Mouse (Mus musculus) kidney, embryonic 14.5 days (tissue): ENCODE data around the gene Mrpl4. TPM values are rescaled to one million over a fixed set of nuclear protein-coding genes. Genes with fewer than 3 reads are reported as not detected.
"Not testable (repeated sequence)": the region's sequence is repeated elsewhere in the genome, so short reads cannot be mapped to it uniquely, and the experiment has no call there.

Experiments used
- ATAC-seq: fragments of 200-750 bp; cut with Nextera tagmentation; 2 replicates; pipeline ENCODE4 v1.8.0; 2017; ENCODE audit warnings: moderate number of reproducible peaks, mild to moderate bottlenecking, moderate TSS enrichment, moderate library complexity; ENCODE audit not compliant: low FRiP score, low TSS enrichment
- H3K27ac ChIP-seq: fragments of 300-500 bp; sonication (generic); 2 replicates; pipeline ENCODE4 v1.5.1; 2014; ENCODE audit warnings: low read depth, mild to moderate bottlenecking, low read length, moderate library complexity, mixed read lengths
- H3K27me3 ChIP-seq: fragments of 300-500 bp; sonication (generic); 2 replicates; pipeline ENCODE4 v1.6.1; 2014; ENCODE audit warnings: mild to moderate bottlenecking, low read length; ENCODE audit not compliant: control insufficient read depth, insufficient read depth
- H3K36me3 ChIP-seq: fragments of 300-500 bp; sonication (generic); 2 replicates; pipeline ENCODE4 v1.6.1; 2014; ENCODE audit warnings: low read length, mixed read lengths; ENCODE audit not compliant: control insufficient read depth, insufficient read depth
- H3K4me1 ChIP-seq: fragments of 300-500 bp; sonication (generic); 2 replicates; pipeline ENCODE4 v1.6.1; 2014; ENCODE audit warnings: low read length, mixed read lengths; ENCODE audit not compliant: control insufficient read depth, insufficient read depth
- H3K4me2 ChIP-seq: fragments of 300-500 bp; sonication (generic); replicated peaks from 2 replicates; pipeline ENCODE4 v1.6.1; 2014; ENCODE audit warnings: low read depth, mild to moderate bottlenecking, low read length
- H3K4me3 ChIP-seq: fragments of 300-500 bp; sonication (generic); 2 replicates; pipeline ENCODE4 v1.5.1; 2014; ENCODE audit warnings: mild to moderate bottlenecking, low read length
- H3K9ac ChIP-seq: fragments of 300-500 bp; sonication (generic); 2 replicates; pipeline ENCODE4 v1.6.1; 2014; ENCODE audit warnings: low read depth, mild to moderate bottlenecking, low read length, moderate library complexity
- H3K9me3 ChIP-seq: fragments of 300-500 bp; sonication (generic); 2 replicates; pipeline ENCODE4 v1.6.1; 2016; ENCODE audit warnings: low read length; ENCODE audit not compliant: control insufficient read depth
- WGBS: fragments of 180-500 bp; shearing (Covaris S2); extraction: QIAGEN DNeasy Blood & Tissue Kit; methylation state at CpG from one replicate; pipeline ENCODE4 v1.1.7; 2014; 5-methylcytosine and 5-hydroxymethylcytosine counted together
- polyA plus RNA-seq: library from polyadenylated mRNA; unstranded; fragments of >200 nt; fragmentation: Nextera tagmentation; extraction: Ambion mirVana; gene quantifications from 2 replicates; pipeline ENCODE4 v1.2.1, GENCODE M21; 2014

Mrpl4 gene
- polyA plus RNA-seq, 1 experiment from 2014 or later, result 145 TPM

- 59% methylated on average over 5 of the region's 5 CpGs for WGBS
- 0 out of 2 replicates have a peak, but pooled peaks have one; percentile 21 for ATAC-seq
Observed at GRCm38 (mm10) chr9:20993165-20993898, 9.2 kb upstream of the Mrpl4 start.

DNA sequence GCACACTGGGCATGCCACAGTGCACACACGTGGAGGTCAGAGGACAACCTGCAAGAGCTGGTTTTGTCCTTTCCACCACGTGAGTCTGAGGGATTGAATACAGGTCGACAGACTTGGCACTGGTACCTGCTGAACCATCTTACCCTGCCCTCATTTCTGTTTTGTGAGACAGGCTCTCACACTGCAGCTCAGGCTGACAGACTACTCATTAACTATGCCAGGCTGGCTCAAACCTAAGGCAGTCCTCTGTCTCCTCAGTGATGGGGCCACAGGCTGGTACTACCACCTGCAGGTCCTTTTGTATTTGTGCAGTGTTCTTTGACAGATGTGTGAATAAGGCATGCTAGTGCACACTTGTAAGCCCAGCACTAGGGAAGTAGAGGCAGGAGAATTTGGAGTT is 7.5 kb upstream of the Mrpl4 start:
- Histone ChIP-seq H3K36me3 (no peaks in the 10 kb centered on the region), H3K4me1 (0 out of 2 replicates have a peak, but pooled peaks cover 6% of the 10 kb centered on the region), H3K9ac (no peak overlapping the region), H3K27ac (no peak overlapping the region), H3K4me3 (no peak overlapping the region), H3K9me3 (no peaks in the 10 kb centered on the region), H3K27me3 (no peaks in the 10 kb centered on the region), H3K4me2 (no peak overlapping the region)
- ATAC-seq, result no peak
- WGBS, result 66% methylated on average over 3 of the region's 3 CpGs

More at GRCm38 (mm10) chr9:20993165-20993898, 9.2 kb upstream of the Mrpl4 start:
- Histone ChIP-seq H3K27ac (no peak overlapping the region), H3K4me3 (no peak overlapping the region), H3K27me3 (no peaks in the 10 kb centered on the region; the same call in 1 of the 2 replicates), H3K9me3 (no peaks in the 10 kb centered on the region), H3K9ac (no peak overlapping the region; the same call in 1 of the 2 replicates), H3K4me1 (0 out of 2 replicates have a peak, but pooled peaks cover 6% of the 10 kb centered on the region), H3K36me3 (no peaks in the 10 kb centered on the region), H3K4me2 (no peak overlapping the region)

- H3K27me3 ChIP-seq, result no peaks in the 10 kb centered on the region
- no peak overlapping the region for H3K4me2 ChIP-seq
- no peak overlapping the region for H3K9ac ChIP-seq
- H3K4me3 ChIP-seq, result no peak overlapping the region
- ATAC-seq, result no peak
- no peak overlapping the region for H3K27ac ChIP-seq
- H3K9me3 ChIP-seq, result no peaks in the 10 kb centered on the region
- WGBS, result 89% methylated on average over 8 of the region's 8 CpGs
- H3K4me1 ChIP-seq, result no peaks in the 10 kb centered on the region
- no peaks in the 10 kb centered on the region for H3K36me3 ChIP-seq
Observed at GRCm38 (mm10) chr9:20997065-20997464, 5.5 kb upstream of the Mrpl4 start.

DNA sequence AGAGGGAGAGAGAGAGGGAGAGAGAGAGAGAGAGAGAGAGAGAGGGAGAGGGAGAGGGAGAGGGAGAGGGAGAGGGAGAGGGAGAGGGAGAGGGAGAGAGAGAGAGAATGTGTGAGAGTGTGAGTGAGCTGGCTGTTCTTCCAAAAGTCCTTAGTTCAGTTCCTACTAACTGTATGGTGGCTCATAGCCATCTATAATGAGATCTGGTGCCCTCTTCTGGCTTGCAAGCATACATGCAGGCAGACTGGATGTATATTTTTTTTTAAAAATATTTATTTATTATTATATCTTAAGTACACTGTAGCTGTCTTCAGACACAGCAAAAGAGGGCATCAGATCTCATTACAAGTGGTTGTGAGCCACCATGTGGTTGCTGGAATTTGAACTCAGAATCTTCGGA is 4.2 kb upstream of the Mrpl4 start:
- H3K9me3 ChIP-seq, H3K36me3 ChIP-seq, H3K27me3 ChIP-seq, ATAC-seq, H3K4me3 ChIP-seq, H3K4me2 ChIP-seq, H3K9ac ChIP-seq, H3K4me1 ChIP-seq, H3K27ac ChIP-seq: not testable (repeated sequence)
- WGBS, result 71% methylated on average over 1 of the region's 1 CpGs

- ATAC-seq, result no peak
- Histone ChIP-seq H3K4me1 (no peaks in the 10 kb centered on the region), H3K4me3 (no peak overlapping the region), H3K4me2 (no peak overlapping the region), H3K9ac (no peak overlapping the region), H3K27ac (no peak overlapping the region), H3K36me3 (peaks cover 8% of the 10 kb centered on the region; the same call in 1 of the 2 replicates), H3K9me3 (no peaks in the 10 kb centered on the region), H3K27me3 (no peaks in the 10 kb centered on the region)
Observed at GRCm38 (mm10) chr9:21000811-21001210, 1.7 kb upstream of the Mrpl4 start.

- Histone ChIP-seq H3K27ac (no peak overlapping the region), H3K4me2 (no peak overlapping the region; the same call in 1 of the 2 replicates), H3K4me3 (no peak overlapping the region), H3K27me3 (no peaks in the 10 kb centered on the region), H3K4me1 (no peaks in the 10 kb centered on the region), H3K9ac (no peak overlapping the region), H3K36me3 (peaks cover 16% of the 10 kb centered on the region; the same call in 1 of the 2 replicates), H3K9me3 (no peaks in the 10 kb centered on the region)
- 53% methylated on average over 6 of the region's 6 CpGs for WGBS
- no peak for ATAC-seq
Observed at GRCm38 (mm10) chr9:21001651-21002200, 812 bp upstream of the Mrpl4 start.

- WGBS, result 12% methylated on average over 7 of the region's 7 CpGs
- peak; percentile 24; the same call in 1 of the 2 replicates for ATAC-seq
- H3K27ac ChIP-seq, result peak overlapping the region; percentile 56; the same call in 1 of the 2 replicates
Observed at GRCm38 (mm10) chr9:21002270-21002626, 290 bp upstream of the Mrpl4 start.

GRCm38 (mm10) chr9:21007313-21007952 is 4.9 kb downstream of the Mrpl4 start:
- no peak for ATAC-seq
- H3K4me3 ChIP-seq, result no peak overlapping the region
- WGBS, result 92% methylated on average over 10 of the region's 10 CpGs
- no peak overlapping the region for H3K9ac ChIP-seq
- no peaks in the 10 kb centered on the region for H3K27me3 ChIP-seq
- H3K4me2 ChIP-seq, result no peak overlapping the region
- H3K36me3 ChIP-seq, result peaks cover 37% of the 10 kb centered on the region
- H3K9me3 ChIP-seq, result no peaks in the 10 kb centered on the region
- no peak overlapping the region for H3K27ac ChIP-seq
- no peaks in the 10 kb centered on the region for H3K4me1 ChIP-seq

More at GRCm38 (mm10) chr9:21002270-21002626, 290 bp upstream of the Mrpl4 start:
- H3K4me3 ChIP-seq, result peak overlapping the region; percentile 86
- H3K9ac ChIP-seq, result peak overlapping the region; percentile 80
- H3K9me3 ChIP-seq, result no peaks in the 10 kb centered on the region
- no peaks in the 10 kb centered on the region for H3K27me3 ChIP-seq
- H3K4me1 ChIP-seq, result no peaks in the 10 kb centered on the region
- H3K4me2 ChIP-seq, result peak overlapping the region; percentile 84
- H3K36me3 ChIP-seq, result peaks cover 19% of the 10 kb centered on the region

- 81% methylated on average over 7 of the region's 7 CpGs for WGBS
- Histone ChIP-seq H3K4me1 (no peaks in the 10 kb centered on the region), H3K27ac (no peak overlapping the region), H3K9me3 (no peaks in the 10 kb centered on the region), H3K4me2 (no peak overlapping the region), H3K4me3 (no peak overlapping the region), H3K36me3 (peaks cover 37% of the 10 kb centered on the region), H3K27me3 (no peaks in the 10 kb centered on the region), H3K9ac (no peak overlapping the region)
- ATAC-seq, result no peak
Observed at GRCm38 (mm10) chr9:21008007-21008406, 5.5 kb downstream of the Mrpl4 start.
